Mouse (Mus musculus) cortical plate, adult 2 months (tissue): Measurements from ENCODE around the gene Tmem260. TPM values are rescaled to one million over a fixed set of nuclear protein-coding genes. Genes with fewer than 3 reads are reported as not detected.

Source experiments
- H3K27ac ChIP-seq: fragments of 200-500 bp; 2 replicates; pipeline ENCODE4 v1.5.1; 2012; ENCODE audit warnings: low read length, control low read depth, inconsistent platforms; ENCODE audit not compliant: insufficient read depth
- H3K4me1 ChIP-seq: fragments of 200-500 bp; 2 replicates; pipeline ENCODE4 v1.6.1; 2011; ENCODE audit warnings: low read length; ENCODE audit not compliant: control insufficient read depth, insufficient read depth
- H3K4me3 ChIP-seq: fragments of 200-500 bp; 2 replicates; pipeline ENCODE4 v1.5.1; 2011; ENCODE audit warnings: mild to moderate bottlenecking, low read length, control low read depth; ENCODE audit not compliant: insufficient read depth
- CTCF ChIP-seq: fragments of 200-500 bp; IDR thresholded peaks from 2 replicates; pipeline ENCODE4 v1.5.1; 2011; ENCODE audit warnings: mild to moderate bottlenecking, control low read depth, low read length; ENCODE audit not compliant: insufficient read depth; ENCODE audit errors: extremely low read depth
- POLR2A ChIP-seq: fragments of 200-500 bp; IDR thresholded peaks from 2 replicates; pipeline ENCODE4 v1.6.1; 2011; ENCODE audit warnings: mild to moderate bottlenecking, low read length, control low read depth; ENCODE audit not compliant: insufficient read depth; ENCODE audit errors: extremely low read depth
- polyA plus RNA-seq: library from polyadenylated mRNA; depleted of rRNA; stranded (reverse); fragments of >200 nt; gene quantifications from 2 replicates; pipeline ENCODE4 v1.2.3, GENCODE M21; 2012

The Tmem260 gene
- polyA plus RNA-seq, 1 experiment, result 18.2 TPM

GRCm38 (mm10) chr14:48513098-48513823 is 67.3 kb downstream of the Tmem260 start:
- TF ChIP-seq CTCF, result no peak
- no peak for TF ChIP-seq POLR2A
- H3K27ac ChIP-seq, result no peak overlapping the region
- no peaks in the 10 kb centered on the region for H3K4me1 ChIP-seq
- H3K4me3 ChIP-seq, result no peak overlapping the region

GRCm38 (mm10) chr14:48513824-48514493 is 68.0 kb downstream of the Tmem260 start:
- H3K4me3 ChIP-seq, result no peak overlapping the region
- no peak overlapping the region for H3K27ac ChIP-seq
- no peaks in the 10 kb centered on the region for H3K4me1 ChIP-seq
- TF ChIP-seq CTCF (no peak), POLR2A (no peak)

GRCm38 (mm10) chr14:48514620-48515019 is 68.7 kb downstream of the Tmem260 start:
- no peak for TF ChIP-seq POLR2A
- no peak for TF ChIP-seq CTCF
- Histone ChIP-seq H3K4me3 (no peak overlapping the region), H3K27ac (no peak overlapping the region), H3K4me1 (no peaks in the 10 kb centered on the region)

- Histone ChIP-seq H3K4me1 (no peaks in the 10 kb centered on the region), H3K4me3 (no peak overlapping the region), H3K27ac (no peak overlapping the region)
- no peak for TF ChIP-seq CTCF
- TF ChIP-seq POLR2A, result no peak
Measured at GRCm38 (mm10) chr14:48515538-48515937, 69.6 kb downstream of the Tmem260 start.

- no peak for TF ChIP-seq POLR2A
- TF ChIP-seq CTCF, result no peak
- no peak overlapping the region for H3K4me3 ChIP-seq
- no peaks in the 10 kb centered on the region for H3K4me1 ChIP-seq
- H3K27ac ChIP-seq, result no peak overlapping the region
Measured at GRCm38 (mm10) chr14:48523361-48523760, 77.4 kb downstream of the Tmem260 start.

GRCm38 (mm10) chr14:48524135-48524534 is 78.2 kb downstream of the Tmem260 start:
- no peak overlapping the region for H3K4me3 ChIP-seq
- H3K27ac ChIP-seq, result no peak overlapping the region
- no peaks in the 10 kb centered on the region for H3K4me1 ChIP-seq
- no peak for TF ChIP-seq POLR2A
- peak; percentile 51; the same call in 1 of the 2 replicates for TF ChIP-seq CTCF

- Histone ChIP-seq H3K4me3 (no peak overlapping the region), H3K27ac (no peak overlapping the region), H3K4me1 (no peaks in the 10 kb centered on the region)
- TF ChIP-seq POLR2A, result no peak
- TF ChIP-seq CTCF, result no peak
Measured at GRCm38 (mm10) chr14:48525055-48525454, 79.1 kb downstream of the Tmem260 start.

- TF ChIP-seq CTCF (no peak), POLR2A (no peak)
- no peak overlapping the region for H3K4me3 ChIP-seq
- no peaks in the 10 kb centered on the region for H3K4me1 ChIP-seq
- no peak overlapping the region for H3K27ac ChIP-seq
Measured at GRCm38 (mm10) chr14:48530629-48531028, 84.7 kb downstream of the Tmem260 start.

GRCm38 (mm10) chr14:48537795-48538766 is 92.2 kb downstream of the Tmem260 start:
- no peak for TF ChIP-seq POLR2A
- TF ChIP-seq CTCF, result no peak
- no peaks in the 10 kb centered on the region for H3K4me1 ChIP-seq

More at GRCm38 (mm10) chr14:48537795-48538766, 92.2 kb downstream of the Tmem260 start:
- Histone ChIP-seq H3K4me3 (no peak overlapping the region), H3K27ac (no peak overlapping the region)
